Mouse (Mus musculus) lung, embryonic 16.5 days (tissue): Measurements from ENCODE around the gene Ppy. TPM values are rescaled to one million over a fixed set of nuclear protein-coding genes. Genes with fewer than 3 reads are reported as not detected.

Experiments
- ATAC-seq: fragments of 200-750 bp; cut with Nextera tagmentation; 2 replicates; pipeline ENCODE4 v1.8.0; 2017; ENCODE audit warnings: low read depth, mild to moderate bottlenecking, moderate library complexity
- H3K27ac ChIP-seq: fragments of 300-500 bp; sonication (generic); 2 replicates; pipeline ENCODE4 v1.5.1; 2014; ENCODE audit warnings: mild to moderate bottlenecking, control low read depth, low read length
- H3K27me3 ChIP-seq: fragments of 300-500 bp; sonication (generic); 2 replicates; pipeline ENCODE4 v1.6.1; 2014; ENCODE audit warnings: low read depth, low read length, mixed read lengths; ENCODE audit not compliant: control insufficient read depth, insufficient read depth
- H3K36me3 ChIP-seq: fragments of 300-500 bp; sonication (generic); 2 replicates; pipeline ENCODE4 v1.6.1; 2014; ENCODE audit warnings: low read length; ENCODE audit not compliant: control insufficient read depth, insufficient read depth
- H3K4me1 ChIP-seq: fragments of 300-500 bp; sonication (generic); replicated peaks from 2 replicates; pipeline ENCODE4 v1.6.1; 2014; ENCODE audit warnings: low read length, mixed read lengths; ENCODE audit not compliant: control insufficient read depth, insufficient read depth
- H3K4me2 ChIP-seq: fragments of 300-500 bp; sonication (generic); 2 replicates; pipeline ENCODE4 v1.6.1; 2014; ENCODE audit warnings: low read depth, low read length, control low read depth
- H3K4me3 ChIP-seq: fragments of 300-500 bp; sonication (generic); 2 replicates; pipeline ENCODE4 v1.5.1; 2014; ENCODE audit warnings: mild to moderate bottlenecking, low read length, control low read depth
- H3K9ac ChIP-seq: fragments of 300-500 bp; sonication (generic); 2 replicates; pipeline ENCODE4 v1.6.1; 2014; ENCODE audit warnings: low read length, control low read depth
- H3K9me3 ChIP-seq: fragments of 300-500 bp; sonication (generic); 2 replicates; pipeline ENCODE4 v1.6.1; 2016; ENCODE audit warnings: low read length; ENCODE audit not compliant: control insufficient read depth
- WGBS: fragments of 180-500 bp; shearing (Covaris S2); extraction: QIAGEN DNeasy Blood & Tissue Kit; methylation state at CpG from one replicate; pipeline ENCODE4 v1.1.7; 2014; 5-methylcytosine and 5-hydroxymethylcytosine counted together
- polyA plus RNA-seq: library from polyadenylated mRNA; unstranded; fragments of >200 nt; fragmentation: Nextera tagmentation; extraction: Ambion mirVana; gene quantifications from 2 replicates; pipeline ENCODE4 v1.2.1, GENCODE M21; 2015

Gene Ppy
- polyA plus RNA-seq, 1 experiment from 2014 or later, result not detected

DNA sequence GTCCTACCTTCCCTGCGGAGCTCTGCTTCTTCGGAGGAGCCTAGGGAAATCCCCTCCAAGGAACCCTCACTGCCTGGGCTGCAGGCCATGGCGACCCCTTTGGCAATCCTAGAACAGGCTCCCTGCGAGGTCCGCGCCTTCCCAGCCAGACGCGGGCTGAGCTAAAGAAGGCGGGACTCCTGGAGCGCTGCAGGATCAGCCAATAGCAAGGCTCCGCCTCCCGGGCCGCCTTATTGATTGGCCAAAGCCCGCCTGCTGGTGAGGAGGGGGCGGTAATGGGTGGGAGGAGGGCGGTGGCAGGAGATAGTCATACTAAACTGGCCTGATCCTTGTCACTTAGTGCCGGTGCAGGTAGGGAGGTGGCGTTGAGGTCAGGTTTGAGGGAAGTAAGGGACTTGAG, 18.8 kb downstream of the Ppy start:
- no peaks in the 10 kb centered on the region for H3K9me3 ChIP-seq

DNA sequence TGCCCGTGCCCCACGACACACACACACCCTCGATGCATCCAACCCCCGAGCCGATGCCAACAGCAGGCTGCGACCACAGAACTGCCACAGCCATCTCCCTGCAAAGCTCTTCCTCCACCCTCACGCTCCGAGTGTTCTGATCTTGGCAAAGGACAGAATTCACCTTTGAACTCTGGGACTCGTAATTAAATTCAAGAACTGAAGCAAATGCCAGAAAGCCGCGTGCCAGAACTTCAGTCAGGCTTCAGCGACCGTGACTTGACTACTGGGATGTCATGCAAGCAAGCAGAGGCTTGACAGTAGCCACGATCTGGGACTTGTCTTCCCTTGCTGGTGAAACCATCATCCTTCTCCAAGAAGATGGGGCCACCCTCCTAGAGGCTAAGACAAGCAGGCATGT, 27.4 kb downstream of the Ppy start:
- H3K27me3 ChIP-seq, result no peaks in the 10 kb centered on the region; the same call in 1 of the 2 replicates
- H3K36me3 ChIP-seq, result no peaks in the 10 kb centered on the region
- no peak overlapping the region for H3K27ac ChIP-seq
- H3K9ac ChIP-seq, result no peak overlapping the region
- no peak for ATAC-seq
- no peak overlapping the region for H3K4me2 ChIP-seq
- H3K4me3 ChIP-seq, result no peak overlapping the region
- 75% methylated on average over 14 of the region's 14 CpGs for WGBS
- no peaks in the 10 kb centered on the region for H3K9me3 ChIP-seq
- H3K4me1 ChIP-seq, result peaks cover 6% of the 10 kb centered on the region

More for the DNA sequence above, 18.8 kb downstream of the Ppy start:
- H3K4me2 ChIP-seq, result peak overlapping the region; percentile 65
- H3K4me1 ChIP-seq, result peaks cover 18% of the 10 kb centered on the region
- H3K27me3 ChIP-seq, result no peaks in the 10 kb centered on the region
- H3K27ac ChIP-seq, result no peak overlapping the region
- WGBS, result under 1% methylated on average over 18 of the region's 18 CpGs
- ATAC-seq, result peak; percentile 91
- no peaks in the 10 kb centered on the region for H3K36me3 ChIP-seq
- H3K9ac ChIP-seq, result peak overlapping the region; percentile 60
- H3K4me3 ChIP-seq, result peak overlapping the region; percentile 36

DNA sequence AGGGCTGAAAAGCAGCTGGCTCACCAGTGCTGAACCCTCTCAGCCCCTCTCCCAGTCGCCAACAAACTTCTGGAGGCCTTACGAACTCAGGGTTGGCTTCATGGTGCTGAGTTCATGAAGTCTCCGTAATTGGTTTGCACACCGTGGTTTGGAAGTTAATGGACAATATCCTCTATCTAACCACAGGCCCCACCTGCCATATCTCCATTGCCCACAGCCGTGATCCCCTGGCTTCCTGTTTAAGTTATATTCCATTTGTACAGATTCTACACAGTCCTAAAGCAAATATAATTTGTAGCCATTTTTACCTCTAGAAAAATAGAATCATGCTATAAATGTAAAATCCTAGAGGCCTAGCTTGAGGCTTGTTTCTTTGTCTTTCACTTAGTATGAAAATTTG, 28.4 kb downstream of the Ppy start:
- Histone ChIP-seq H3K9ac (no peak overlapping the region), H3K4me1 (peaks cover 6% of the 10 kb centered on the region), H3K27ac (no peak overlapping the region), H3K4me3 (no peak overlapping the region), H3K9me3 (no peaks in the 10 kb centered on the region), H3K4me2 (no peak overlapping the region), H3K27me3 (no peaks in the 10 kb centered on the region; the same call in 1 of the 2 replicates), H3K36me3 (no peaks in the 10 kb centered on the region)
- WGBS, result 79% methylated on average over 5 of the region's 5 CpGs
- no peak for ATAC-seq

DNA sequence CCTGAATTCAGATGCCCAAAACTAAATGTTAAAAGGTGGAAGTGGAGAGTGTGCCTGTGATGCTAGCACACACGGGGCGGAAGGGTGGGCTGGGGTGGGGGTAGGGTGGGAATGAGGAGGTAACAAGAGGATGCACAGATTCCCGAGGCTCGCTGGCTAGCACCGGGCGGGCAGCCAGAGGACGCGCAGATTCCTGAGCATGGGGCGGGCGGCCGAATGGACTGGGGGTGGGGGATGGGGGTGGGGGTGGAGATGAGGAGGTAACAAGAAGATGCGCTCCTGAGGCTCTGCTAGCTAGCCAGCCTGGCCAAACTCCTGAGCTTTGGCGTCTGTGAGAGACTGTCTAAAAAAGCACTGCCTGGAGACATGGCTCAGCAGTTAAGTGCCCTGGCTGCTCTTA, 30.7 kb downstream of the Ppy start:
- H3K9ac ChIP-seq, result no peak overlapping the region
- H3K4me3 ChIP-seq, result no peak overlapping the region
- peak overlapping the region; percentile 42 for H3K4me2 ChIP-seq
- H3K27me3 ChIP-seq, result no peaks in the 10 kb centered on the region; the same call in 1 of the 2 replicates
- H3K36me3 ChIP-seq, result no peaks in the 10 kb centered on the region
- no peak overlapping the region for H3K27ac ChIP-seq
- peak; percentile 41 for ATAC-seq
- 2% methylated on average over 13 of the region's 13 CpGs for WGBS
- H3K9me3 ChIP-seq, result no peaks in the 10 kb centered on the region
- peaks cover 6% of the 10 kb centered on the region for H3K4me1 ChIP-seq

DNA sequence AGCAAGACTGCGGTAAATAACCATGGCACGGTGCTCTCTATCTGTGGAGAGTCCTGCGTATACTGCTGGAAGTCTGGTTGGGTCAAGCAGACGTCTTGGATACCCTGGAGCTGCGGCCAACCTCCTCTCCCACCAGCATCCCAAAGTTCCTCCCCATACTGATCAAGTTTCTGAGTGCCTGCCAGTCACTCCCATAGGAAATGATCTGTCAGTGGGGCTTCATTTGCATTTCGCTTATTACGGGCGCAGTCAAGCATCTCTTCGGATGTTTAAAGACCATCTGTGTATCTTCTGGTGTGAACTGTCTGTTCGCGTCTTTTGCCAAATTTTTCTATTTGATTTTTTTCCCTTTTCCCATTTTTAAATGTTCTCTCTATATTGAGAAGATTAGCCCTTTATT, 31.5 kb downstream of the Ppy start:
- WGBS, result 52% methylated on average over 11 of the region's 11 CpGs
- H3K9ac ChIP-seq, result no peak overlapping the region
- ATAC-seq, result no peak
- no peak overlapping the region for H3K4me3 ChIP-seq
- no peak overlapping the region for H3K4me2 ChIP-seq
- H3K27ac ChIP-seq, result no peak overlapping the region
- H3K36me3 ChIP-seq, result no peaks in the 10 kb centered on the region
- no peaks in the 10 kb centered on the region for H3K9me3 ChIP-seq
- no peaks in the 10 kb centered on the region; the same call in 1 of the 2 replicates for H3K27me3 ChIP-seq
- peaks cover 6% of the 10 kb centered on the region for H3K4me1 ChIP-seq

DNA sequence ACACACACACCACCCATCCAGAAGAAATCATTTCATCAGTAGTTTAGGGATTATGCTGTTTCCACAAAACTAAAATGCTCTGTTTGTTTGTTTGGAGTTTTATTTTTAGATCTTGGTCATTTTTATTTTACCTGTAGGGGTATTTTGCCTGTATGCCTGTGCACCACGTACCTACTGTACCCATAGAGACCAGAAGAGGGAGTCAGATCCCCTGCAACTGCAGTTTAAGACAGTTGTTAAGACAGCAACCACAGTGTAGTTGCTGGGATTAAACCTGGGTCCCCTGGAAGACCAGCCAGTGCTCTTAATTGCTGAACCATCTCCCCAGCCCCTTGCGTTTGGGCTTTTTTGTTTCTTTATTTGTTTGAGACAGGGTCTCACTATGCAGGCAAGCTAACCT, 32.1 kb downstream of the Ppy start:
- Histone ChIP-seq H3K4me1 (peaks cover 6% of the 10 kb centered on the region), H3K4me2 (no peak overlapping the region), H3K36me3 (no peaks in the 10 kb centered on the region), H3K4me3 (no peak overlapping the region), H3K9me3 (no peaks in the 10 kb centered on the region), H3K9ac (no peak overlapping the region), H3K27ac (no peak overlapping the region), H3K27me3 (no peaks in the 10 kb centered on the region; the same call in 1 of the 2 replicates)
- ATAC-seq, result no peak
- WGBS, result 39% methylated on average over 2 of the region's 2 CpGs

DNA sequence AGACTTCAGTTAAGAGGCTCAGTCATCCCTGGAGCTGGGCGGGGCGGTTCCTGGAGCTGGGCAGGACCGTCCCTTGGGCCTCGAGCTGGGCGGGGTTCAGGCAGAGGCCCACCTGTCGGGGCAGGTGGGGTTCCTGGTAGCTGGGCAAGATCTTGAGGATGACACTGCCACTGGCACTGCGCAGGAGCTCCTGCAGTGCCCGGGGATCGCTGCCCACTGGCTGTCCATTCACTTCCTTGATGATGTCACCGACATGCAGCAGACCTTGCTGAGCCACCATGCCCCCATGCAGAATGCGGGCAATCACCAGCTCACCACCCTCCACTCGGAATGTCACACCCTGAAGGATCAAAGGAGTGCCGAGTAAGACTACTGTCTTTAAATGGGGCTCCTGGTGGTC, 38.0 kb downstream of the Ppy start:
- no peak overlapping the region for H3K4me2 ChIP-seq
- ATAC-seq, result no peak
- H3K36me3 ChIP-seq, result no peaks in the 10 kb centered on the region; the same call in 1 of the 2 replicates
- no peaks in the 10 kb centered on the region for H3K27me3 ChIP-seq
- H3K4me3 ChIP-seq, result no peak overlapping the region
- no peak overlapping the region for H3K27ac ChIP-seq
- peaks cover 8% of the 10 kb centered on the region for H3K4me1 ChIP-seq
- H3K9me3 ChIP-seq, result no peaks in the 10 kb centered on the region
- WGBS, result 68% methylated on average over 13 of the region's 13 CpGs
- H3K9ac ChIP-seq, result no peak overlapping the region

DNA sequence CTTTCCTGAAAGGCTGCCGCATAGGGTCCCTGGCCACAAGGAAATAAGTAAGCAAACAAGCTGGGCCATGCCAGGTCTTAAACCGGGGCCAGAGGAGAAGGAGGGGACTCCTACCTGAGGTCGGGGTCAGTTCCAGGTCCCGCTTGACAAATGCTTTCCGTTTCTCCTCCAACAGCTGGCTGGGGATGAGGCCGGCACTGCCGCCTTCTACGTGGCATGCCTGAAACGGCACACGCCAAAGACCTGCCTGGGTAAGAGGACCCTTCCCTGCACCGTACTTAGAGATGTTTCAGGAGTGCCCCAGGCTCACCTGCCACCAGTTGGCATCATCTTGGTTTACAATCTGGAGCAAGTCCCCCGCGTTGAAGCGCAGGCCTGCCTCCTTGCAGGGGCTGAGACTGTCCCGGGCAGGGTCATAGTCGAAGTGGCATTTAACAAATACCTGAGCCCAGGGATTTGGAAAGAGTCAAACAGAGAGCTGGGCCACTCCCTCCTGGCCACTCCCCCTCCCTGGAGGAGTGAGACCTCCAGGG, 39.1 kb downstream of the Ppy start:
- Histone ChIP-seq H3K9me3 (no peaks in the 10 kb centered on the region), H3K4me3 (no peak overlapping the region), H3K9ac (no peak overlapping the region), H3K36me3 (no peaks in the 10 kb centered on the region; the same call in 1 of the 2 replicates), H3K4me1 (peaks cover 8% of the 10 kb centered on the region), H3K27me3 (no peaks in the 10 kb centered on the region), H3K4me2 (peak overlapping the region; percentile 75), H3K27ac (no peak overlapping the region)
- no peak for ATAC-seq
- WGBS, result 35% methylated on average over 16 of the region's 16 CpGs

DNA sequence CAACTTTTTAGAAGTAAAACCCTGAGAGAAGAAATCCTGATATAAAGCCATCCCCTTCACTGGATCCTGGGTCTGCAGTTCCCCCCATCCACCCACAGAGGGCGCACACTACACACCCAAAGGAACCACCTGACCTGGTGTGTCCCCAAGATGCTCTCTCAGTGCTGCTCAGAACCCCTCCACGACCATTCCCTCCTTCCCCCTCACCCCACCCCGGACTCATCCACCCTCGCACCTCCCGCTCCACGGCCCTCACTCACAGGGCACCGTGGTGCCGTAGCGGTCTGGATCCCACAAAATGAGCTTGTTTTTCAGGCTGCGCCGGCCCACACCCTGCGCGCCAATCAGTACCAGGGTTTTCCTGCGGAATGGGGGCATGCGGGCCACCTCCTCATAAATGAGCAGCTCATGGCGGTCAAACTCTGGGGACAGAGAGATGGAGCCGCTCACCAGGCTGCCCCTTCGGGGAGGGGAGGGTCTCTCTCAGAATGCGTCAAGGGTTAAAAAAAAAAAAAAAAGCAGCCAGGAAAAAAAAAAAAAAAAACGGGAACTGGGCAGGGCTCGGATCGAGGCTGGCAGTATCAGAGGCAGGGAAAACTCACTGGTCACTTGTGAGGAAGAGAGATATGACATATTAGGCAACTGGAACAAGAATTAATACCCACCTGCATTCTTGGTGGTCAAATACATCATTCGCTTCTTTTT, 39.7 kb downstream of the Ppy start:
- 4% methylated on average over 23 of the region's 23 CpGs for WGBS
- Histone ChIP-seq H3K9ac (peak overlapping the region; percentile 52), H3K36me3 (no peaks in the 10 kb centered on the region; the same call in 1 of the 2 replicates), H3K4me3 (peak overlapping the region; percentile 46), H3K4me2 (peak overlapping the region; percentile 75), H3K4me1 (peaks cover 8% of the 10 kb centered on the region), H3K9me3 (no peaks in the 10 kb centered on the region), H3K27me3 (no peaks in the 10 kb centered on the region), H3K27ac (no peak overlapping the region)
- ATAC-seq, result peak; percentile 72
